Mouse (Mus musculus) lung, postnatal 0 days (tissue): ENCODE results near the gene Matn3. TPM values are rescaled to one million over a fixed set of nuclear protein-coding genes. Genes with fewer than 3 reads are reported as not detected.
A peak's percentile ranks its signal among the peaks of the same experiment; 100 is the strongest.

Experiments used
- ATAC-seq: fragments of 200-750 bp; cut with Nextera tagmentation; 2 replicates; pipeline ENCODE4 v1.8.0; 2017; ENCODE audit warnings: moderate library complexity
- DNase-seq: peaks from one replicate; pipeline ENCODE4 v3.0.0-alpha.2; 2016; ENCODE audit warnings: low spot score
- H3K27ac ChIP-seq: fragments of 300-500 bp; sonication (generic); 2 replicates; pipeline ENCODE4 v1.5.1; 2014; ENCODE audit warnings: antibody characterized with exemption, mild to moderate bottlenecking, low read length, mixed read lengths
- H3K27me3 ChIP-seq: fragments of 300-500 bp; sonication (generic); replicated peaks from 2 replicates; pipeline ENCODE4 v1.6.1; 2014; ENCODE audit warnings: low read length, mixed read lengths; ENCODE audit not compliant: insufficient read depth
- H3K36me3 ChIP-seq: fragments of 300-500 bp; sonication (generic); 2 replicates; pipeline ENCODE4 v1.6.1; 2014; ENCODE audit warnings: low read length, mixed read lengths; ENCODE audit not compliant: insufficient read depth
- H3K4me1 ChIP-seq: fragments of 300-500 bp; sonication (generic); 2 replicates; pipeline ENCODE4 v1.6.1; 2014; ENCODE audit warnings: antibody characterized with exemption, low read depth, low read length, mixed read lengths; ENCODE audit not compliant: insufficient read depth
- H3K4me2 ChIP-seq: fragments of 300-500 bp; sonication (generic); replicated peaks from 2 replicates; pipeline ENCODE4 v1.6.1; 2014; ENCODE audit warnings: low read depth, mild to moderate bottlenecking, low read length, moderate library complexity, mixed read lengths
- H3K4me3 ChIP-seq: fragments of 300-500 bp; sonication (generic); 2 replicates; pipeline ENCODE4 v1.5.1; 2014; ENCODE audit warnings: low read depth, low read length
- H3K9ac ChIP-seq: fragments of 300-500 bp; sonication (generic); replicated peaks from 2 replicates; pipeline ENCODE4 v1.6.1; 2014; ENCODE audit warnings: low read depth, mild to moderate bottlenecking
- H3K9me3 ChIP-seq: fragments of 300-500 bp; sonication (generic); 2 replicates; pipeline ENCODE4 v1.6.1; 2016; ENCODE audit warnings: low read length, mixed read lengths
- CTCF ChIP-seq: IDR thresholded peaks from 2 replicates; pipeline ENCODE4 v1.5.1; 2016; ENCODE audit warnings: antibody characterized with exemption, mild to moderate bottlenecking
- EP300 ChIP-seq: IDR thresholded peaks from 2 replicates; pipeline ENCODE4 v1.6.1; 2016; ENCODE audit warnings: antibody characterized with exemption, mild to moderate bottlenecking, control low read depth
- WGBS: fragments of 180-500 bp; shearing (Covaris S2); extraction: QIAGEN DNeasy Blood & Tissue Kit; methylation state at CpG from one replicate; pipeline ENCODE4 v1.1.7; 2014; 5-methylcytosine and 5-hydroxymethylcytosine counted together
- polyA plus RNA-seq: library from polyadenylated mRNA; unstranded; fragments of >200 nt; fragmentation: Nextera tagmentation; extraction: Ambion mirVana; gene quantifications from 2 replicates; pipeline ENCODE4 v1.2.1, GENCODE M21; 2015

The Matn3 gene
- polyA plus RNA-seq, 1 experiment from 2014 or later = 0.33 TPM

- WGBS = under 1% methylated on average over 73 of the region's 73 CpGs
- TF ChIP-seq CTCF (no peak), EP300 (no peak)
Measured at GRCm38 (mm10) chr12:8921394-8922368, 26.0 kb upstream of the Matn3 start, which contains the start of gene Laptm4a. TSS of gene Laptm4a (plus strand) at chr12:8921664.

DNA sequence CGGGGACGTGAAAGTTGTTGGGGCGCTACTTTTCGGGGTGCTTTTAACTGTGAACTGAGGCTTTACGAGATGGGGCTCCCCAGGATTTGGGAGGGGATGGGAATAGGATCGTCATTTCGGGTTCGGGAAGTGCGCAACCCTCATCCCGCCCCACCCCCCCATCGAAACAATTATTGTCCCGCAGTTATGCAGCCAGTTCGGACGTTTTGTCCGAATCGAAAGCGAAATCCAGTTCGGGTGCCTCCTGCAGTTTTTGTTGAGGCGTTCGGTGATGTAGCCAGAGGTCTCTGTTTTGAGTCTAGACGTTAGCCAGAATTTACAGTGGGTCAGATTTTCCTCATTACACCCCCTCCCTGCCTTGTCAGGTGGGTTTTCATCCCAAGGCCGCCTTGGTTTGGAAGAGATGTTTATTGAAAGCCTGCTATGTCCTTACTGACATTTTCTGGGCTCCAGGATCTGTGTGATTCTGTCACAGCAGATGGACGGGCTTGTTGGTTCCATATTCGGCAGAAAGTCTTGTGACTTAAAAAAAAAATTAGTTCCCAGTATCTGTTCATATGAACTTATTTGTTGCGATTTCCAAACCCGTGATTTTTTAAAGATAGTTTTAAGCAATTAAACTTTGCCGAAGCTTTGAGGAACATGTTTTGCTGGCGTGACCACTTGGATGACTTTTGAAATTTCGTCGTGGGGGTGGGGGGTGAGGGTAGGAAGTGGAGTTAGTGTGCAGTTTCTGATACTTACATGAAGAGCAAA, 25.2 kb upstream of the Matn3 start:
- DNase-seq (peak; percentile 73), ATAC-seq (0 out of 2 replicates have a peak, but pooled peaks have one; percentile 0)
- Histone ChIP-seq H3K36me3 (no peaks in the 10 kb centered on the region; the same call in 1 of the 2 replicates), H3K4me3 (peak overlapping the region; percentile 83), H3K4me2 (peak overlapping the region; percentile 74), H3K9me3 (no peaks in the 10 kb centered on the region), H3K27ac (peak overlapping the region; percentile 95), H3K4me1 (peaks cover 12% of the 10 kb centered on the region; the same call in 1 of the 2 replicates), H3K9ac (peak overlapping the region; percentile 77), H3K27me3 (no peaks in the 10 kb centered on the region)
- under 1% methylated on average over 30 of the region's 30 CpGs for WGBS
- TF ChIP-seq CTCF = no peak; the same call in 1 of the 2 replicates

More at GRCm38 (mm10) chr12:8921394-8922368, 26.0 kb upstream of the Matn3 start, which contains the start of gene Laptm4a:
- Histone ChIP-seq H3K4me3 (peak within 1 kb of the TSS; percentile 83), H3K4me1 (peaks cover 12% of the 10 kb centered on the region; the same call in 1 of the 2 replicates), H3K9ac (peak within 1 kb of the TSS; percentile 77), H3K27ac (peak within 1 kb of the TSS; percentile 95), H3K9me3 (no peaks in the 10 kb centered on the region), H3K27me3 (no peaks in the 10 kb centered on the region), H3K36me3 (no peaks in the 10 kb centered on the region; the same call in 1 of the 2 replicates), H3K4me2 (peak within 1 kb of the TSS; percentile 74)
- ATAC-seq (peak; percentile 97), DNase-seq (peak; percentile 99)

- 11% methylated on average over 5 of the region's 5 CpGs for WGBS
- ATAC-seq = no peak
Measured at GRCm38 (mm10) chr12:8923125-8923410, 24.7 kb upstream of the Matn3 start.

DNA sequence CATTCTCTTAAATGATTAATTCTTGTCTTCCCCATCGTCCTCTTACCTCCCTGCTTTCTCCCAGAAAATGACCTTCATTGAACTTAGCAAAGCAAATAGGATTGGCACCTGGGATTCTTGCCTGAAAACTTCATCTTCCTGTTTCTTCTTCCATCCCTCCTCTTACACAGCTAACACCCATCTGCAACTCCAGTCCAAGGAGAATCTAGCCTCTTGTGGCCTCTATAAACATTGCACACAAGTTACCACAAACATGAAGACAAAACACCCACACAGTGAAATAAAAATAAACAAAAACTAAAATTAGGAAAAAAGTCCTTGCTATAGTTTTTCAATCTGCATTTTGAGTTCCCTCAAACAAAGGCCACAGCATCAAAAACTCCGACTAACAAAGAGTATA, 24.1 kb upstream of the Matn3 start:
- no peak for ATAC-seq
- TF ChIP-seq EP300 = no peak
- peak; percentile 44 for TF ChIP-seq CTCF
- peak; percentile 49 for DNase-seq

More at GRCm38 (mm10) chr12:8923125-8923410, 24.7 kb upstream of the Matn3 start:
- no peaks in the 10 kb centered on the region; the same call in 1 of the 2 replicates for H3K36me3 ChIP-seq
- H3K9ac ChIP-seq = peak overlapping the region; percentile 77
- peak; percentile 54 for DNase-seq
- no peaks in the 10 kb centered on the region for H3K9me3 ChIP-seq
- H3K4me3 ChIP-seq = peak overlapping the region; percentile 83
- H3K27ac ChIP-seq = peak overlapping the region; percentile 95
- peak overlapping the region; percentile 74 for H3K4me2 ChIP-seq
- peaks cover 12% of the 10 kb centered on the region; the same call in 1 of the 2 replicates for H3K4me1 ChIP-seq
- no peak; the same call in 1 of the 2 replicates for TF ChIP-seq EP300
- TF ChIP-seq CTCF = no peak
- no peaks in the 10 kb centered on the region for H3K27me3 ChIP-seq

DNA sequence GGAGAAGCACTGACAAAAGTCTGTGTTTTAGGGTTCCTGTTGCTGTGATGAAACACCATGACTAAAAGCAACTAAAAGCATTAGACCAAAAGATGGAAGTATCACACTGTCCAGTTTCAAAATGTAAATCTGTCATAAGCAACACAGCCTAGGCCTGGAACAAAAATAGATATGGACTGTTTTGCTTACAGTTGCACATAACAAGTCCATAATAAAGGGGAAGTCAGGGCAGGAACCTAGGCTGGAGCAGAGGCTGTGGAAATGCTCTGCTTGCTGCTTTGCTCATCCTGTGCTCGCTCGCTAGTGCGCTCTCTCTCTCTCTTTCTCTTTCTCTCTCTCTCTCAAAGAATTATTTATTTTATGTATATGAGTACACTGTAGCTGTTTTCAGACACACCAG, 20.1 kb upstream of the Matn3 start:
- DNase-seq = peak; percentile 53
- no peaks in the 10 kb centered on the region for H3K9me3 ChIP-seq
- 76% methylated on average over 3 of the region's 3 CpGs for WGBS
- no peak overlapping the region for H3K4me3 ChIP-seq
- TF ChIP-seq EP300 = no peak
- TF ChIP-seq CTCF = no peak
- H3K36me3 ChIP-seq = peaks cover under 1% of the 10 kb centered on the region; the same call in 1 of the 2 replicates
- no peak overlapping the region for H3K9ac ChIP-seq
- H3K27me3 ChIP-seq = no peaks in the 10 kb centered on the region
- H3K4me1 ChIP-seq = peaks cover 12% of the 10 kb centered on the region; the same call in 1 of the 2 replicates
- 0 out of 2 replicates have a peak, but pooled peaks have one; percentile 25 for ATAC-seq
- no peak overlapping the region for H3K27ac ChIP-seq
- no peak overlapping the region for H3K4me2 ChIP-seq

More for the DNA sequence above, 24.1 kb upstream of the Matn3 start:
- Histone ChIP-seq H3K27ac (no peak overlapping the region; the same call in 1 of the 2 replicates), H3K9ac (no peak overlapping the region), H3K27me3 (no peaks in the 10 kb centered on the region), H3K9me3 (no peaks in the 10 kb centered on the region), H3K4me1 (peaks cover 12% of the 10 kb centered on the region; the same call in 1 of the 2 replicates), H3K4me2 (peak overlapping the region; percentile 74), H3K36me3 (no peaks in the 10 kb centered on the region; the same call in 1 of the 2 replicates), H3K4me3 (no peak overlapping the region)
- 21% methylated on average over 2 of the region's 2 CpGs for WGBS

DNA sequence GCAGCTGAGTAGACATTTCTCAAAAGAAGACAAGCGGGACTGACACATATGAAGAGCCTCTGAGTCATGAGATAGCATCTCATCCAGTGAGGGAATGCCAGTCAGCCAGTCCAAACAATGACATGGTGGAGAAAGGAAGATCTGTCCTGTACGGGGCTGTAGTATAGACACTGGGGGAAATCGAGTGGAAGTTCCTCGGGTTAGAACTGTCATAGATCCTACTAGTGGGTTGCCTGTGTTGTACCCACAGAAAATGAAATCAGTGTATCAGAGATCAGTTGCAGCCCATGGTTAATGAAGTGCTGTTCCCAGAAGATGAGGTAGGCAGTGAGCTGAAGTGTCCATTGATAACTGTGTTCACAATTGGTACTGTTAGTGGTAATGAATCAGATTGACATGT, 19.0 kb upstream of the Matn3 start:
- Histone ChIP-seq H3K4me2 (no peak overlapping the region), H3K27ac (no peak overlapping the region), H3K36me3 (peaks cover 5% of the 10 kb centered on the region; the same call in 1 of the 2 replicates), H3K4me1 (peaks cover 4% of the 10 kb centered on the region; the same call in 1 of the 2 replicates), H3K4me3 (no peak overlapping the region), H3K9me3 (no peaks in the 10 kb centered on the region), H3K27me3 (no peaks in the 10 kb centered on the region), H3K9ac (no peak overlapping the region)
- TF ChIP-seq CTCF = no peak
- no peak for TF ChIP-seq EP300
- 67% methylated on average over 4 of the region's 4 CpGs for WGBS
- no peak for DNase-seq
- ATAC-seq = no peak
